ENCODE assay signal across 8 mouse cellular contexts in the genomic region with DNA sequence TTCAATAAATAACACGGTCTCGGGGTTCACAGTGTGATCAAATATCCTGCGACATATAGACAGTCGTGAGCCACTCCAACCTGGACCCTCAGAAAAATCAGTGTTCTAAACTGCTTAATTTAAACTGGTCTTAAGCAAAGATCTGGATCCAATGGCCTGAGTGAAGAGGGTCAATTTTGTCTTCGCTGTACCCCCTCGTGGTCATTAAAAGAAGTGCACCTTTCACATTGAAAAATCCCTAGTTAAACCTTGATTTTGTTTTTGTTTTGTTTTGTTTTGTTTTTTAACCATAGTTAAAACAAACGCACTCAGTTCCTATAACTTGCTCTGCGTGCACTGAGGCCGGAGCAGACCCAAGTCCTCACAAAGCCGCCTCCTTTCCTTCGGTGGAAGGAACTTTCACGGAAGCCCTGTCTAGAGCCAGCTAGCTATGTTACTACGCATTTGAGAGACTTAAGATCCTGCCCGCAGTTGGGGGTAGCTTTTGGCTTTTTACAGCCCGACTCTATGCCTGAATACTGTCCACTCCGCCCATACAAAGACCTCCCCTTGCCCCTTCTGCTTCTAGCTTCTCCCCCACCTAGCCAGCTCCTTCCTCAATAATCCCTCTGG. TPM values are rescaled to one million over a fixed set of nuclear protein-coding genes. Genes with fewer than 3 reads are reported as not detected.
DNase-seq lines count a peak whose midpoint lies in the region; ATAC-seq and TF ChIP-seq lines count a peak whose summit lies in the region.

No protein-coding gene starts in this region.

- peak overlapping the region; percentile 99 for H3K4me2 ChIP-seq in heart, embryonic 12.5 days
- H3K4me2 ChIP-seq in limb, embryonic 13.5 days (replicated peaks), result peak overlapping the region; percentile 95
- peak overlapping the region; percentile 80 for H3K4me2 ChIP-seq in neural tube, embryonic 11.5 days (ENCODE audit: low read depth)

- no peak for DNase-seq in lung, adult 2 months
- DNase-seq in lung, postnatal 14 days, result no peak
- DNase-seq in adipocyte (ENCODE audit: low spot score), result peak; percentile 86
- peak; percentile 15 for DNase-seq in neural tube, embryonic 11.5 days (ENCODE audit: low spot score)
- no peak for DNase-seq in urinary bladder, adult 2 months (ENCODE audit: low spot score)
- DNase-seq in layer of hippocampus, adult 8-10 months (ENCODE audit: low spot score in 2 of 2), result no peak

- no peaks in the 10 kb centered on the region for H3K27me3 ChIP-seq in heart, embryonic 12.5 days (replicated peaks)
- no peaks in the 10 kb centered on the region for H3K27me3 ChIP-seq in limb, embryonic 13.5 days
- H3K27me3 ChIP-seq in neural tube, embryonic 11.5 days (ENCODE audit: control insufficient read depth, insufficient read depth, low read length), result no peaks in the 10 kb centered on the region

- no peak for TF ChIP-seq CTCF in lung, adult 2 months (IDR thresholded peaks at IDR 0.05; ENCODE audit: insufficient read depth, low read length)

- H3K4me1 ChIP-seq in lung, adult 2 months (ENCODE audit: control insufficient read depth, insufficient read depth, low read length), result peaks cover 3% of the 10 kb centered on the region
- 0 out of 2 replicates have a peak, but pooled peaks cover 9% of the 10 kb centered on the region for H3K4me1 ChIP-seq in heart, embryonic 12.5 days (replicated peaks)
- peaks cover 13% of the 10 kb centered on the region for H3K4me1 ChIP-seq in limb, embryonic 13.5 days
- H3K4me1 ChIP-seq in neural tube, embryonic 11.5 days (ENCODE audit: control insufficient read depth, insufficient read depth, low read length), result no peaks in the 10 kb centered on the region

- WGBS in lung, adult 2 months, result 4% methylated on average over 16 of the region's 16 CpGs
- 4% methylated on average over 16 of the region's 16 CpGs for WGBS in heart, embryonic 12.5 days
- WGBS in limb, embryonic 13.5 days, result 5% methylated on average over 16 of the region's 16 CpGs
- WGBS in neural tube, embryonic 11.5 days, result 5% methylated on average over 16 of the region's 16 CpGs

- peak overlapping the region; percentile 75 for H3K27ac ChIP-seq in heart, embryonic 12.5 days (ENCODE audit: poor library complexity, severe bottlenecking)
- H3K27ac ChIP-seq in limb, embryonic 13.5 days, result peak overlapping the region; percentile 55
- no peak overlapping the region for H3K27ac ChIP-seq in neural tube, embryonic 11.5 days (ENCODE audit: low read depth, low read length)

- peak overlapping the region; percentile 90 for H3K9ac ChIP-seq in heart, embryonic 12.5 days
- H3K9ac ChIP-seq in limb, embryonic 13.5 days, result peak overlapping the region; percentile 92
- peak overlapping the region; percentile 83 for H3K9ac ChIP-seq in neural tube, embryonic 11.5 days (ENCODE audit: low read length)

- no peak for ATAC-seq in heart, embryonic 12.5 days (ENCODE audit: insufficient number of reproducible peaks, low FRiP score)
- ATAC-seq in limb, embryonic 13.5 days (ENCODE audit: low FRiP score, low read depth), result no peak
- no peak for ATAC-seq in neural tube, embryonic 11.5 days (ENCODE audit: insufficient read depth, low FRiP score, low TSS enrichment)

- no peaks in the 10 kb centered on the region for H3K9me3 ChIP-seq in heart, embryonic 12.5 days (replicated peaks)
- no peaks in the 10 kb centered on the region for H3K9me3 ChIP-seq in limb, embryonic 13.5 days
- no peaks in the 10 kb centered on the region for H3K9me3 ChIP-seq in neural tube, embryonic 11.5 days (ENCODE audit: control insufficient read depth, low read length)

- TF ChIP-seq POLR2A in lung, adult 2 months (IDR thresholded peaks at IDR 0.05; ENCODE audit: borderline replicate concordance, extremely low read depth, low read depth, low read length), result no peak

- H3K4me3 ChIP-seq in lung, adult 2 months (replicated peaks; ENCODE audit: extremely low read depth, low read depth, low read length), result peak overlapping the region; percentile 76
- H3K4me3 ChIP-seq in heart, embryonic 12.5 days, result peak overlapping the region; percentile 86
- H3K4me3 ChIP-seq in limb, embryonic 13.5 days, result peak overlapping the region; percentile 96
- H3K4me3 ChIP-seq in neural tube, embryonic 11.5 days (ENCODE audit: low read depth, low read length), result peak overlapping the region; percentile 85

- H3K36me3 ChIP-seq in heart, embryonic 12.5 days, result peaks cover 38% of the 10 kb centered on the region
- H3K36me3 ChIP-seq in limb, embryonic 13.5 days, result peaks cover 38% of the 10 kb centered on the region
- peaks cover 10% of the 10 kb centered on the region for H3K36me3 ChIP-seq in neural tube, embryonic 11.5 days (ENCODE audit: control insufficient read depth, insufficient read depth, low read length)

RNA-seq across cellular contexts. Expression of a gene that starts 1.2 kb away (rescaled TPM):
- polyA plus RNA-seq in lung, adult 2 months (2012; rRNA removed), result 44.0 and 57.1 TPM in 2 replicates
- 74.4 and 75.2 TPM in 2 replicates for polyA plus RNA-seq in heart, embryonic 12.5 days (2016; fragmentation: Nextera tagmentation; extraction: Ambion mirVana)
- polyA plus RNA-seq in limb, embryonic 13.5 days (2015; fragmentation: Nextera tagmentation; extraction: Ambion mirVana), result 76.9 and 78.2 TPM in 2 replicates
- polyA plus RNA-seq in neural tube, embryonic 11.5 days (2014; fragmentation: Nextera tagmentation; extraction: Ambion mirVana), result 46.3 and 46.7 TPM in 2 replicates
- polyA plus RNA-seq in urinary bladder, adult 2 months (2012; rRNA removed), result 69.9 and 73.2 TPM in 2 replicates
- 100 to 1,000 TPM; 110 to 124 (median 116) TPM for total RNA-seq in layer of hippocampus, adult 8-10 months (2022)

RNA-seq across cellular contexts. Expression of a gene that starts 5.2 kb away (rescaled TPM):
- polyA plus RNA-seq in lung, adult 2 months (2012; rRNA removed), result 30.3 and 40.5 TPM in 2 replicates
- 11.6 and 13.3 TPM in 2 replicates for polyA plus RNA-seq in heart, embryonic 12.5 days (2016; fragmentation: Nextera tagmentation; extraction: Ambion mirVana)
- 9.3 and 11.9 TPM in 2 replicates for polyA plus RNA-seq in limb, embryonic 13.5 days (2015; fragmentation: Nextera tagmentation; extraction: Ambion mirVana)
- polyA plus RNA-seq in neural tube, embryonic 11.5 days (2014; fragmentation: Nextera tagmentation; extraction: Ambion mirVana), result 20.0 and 20.3 TPM in 2 replicates
- polyA plus RNA-seq in urinary bladder, adult 2 months (2012; rRNA removed), result 18.1 and 21.7 TPM in 2 replicates
- 10 to 100 TPM; 55.8 to 65.4 (median 61.2) TPM for total RNA-seq in layer of hippocampus, adult 8-10 months (2022)

Comparison
In these comparisons a context has a peak if more than half of its experiments do, and no peak if none do; other contexts are left out.
1. DNase-seq: peak in adipocyte (single experiment) and neural tube, embryonic 11.5 days (single experiment); none in lung, adult 2 months (single experiment), lung, postnatal 14 days (single experiment), urinary bladder, adult 2 months (single experiment) and layer of hippocampus, adult 8-10 months (0 of 2).
2. Peak in every context shown above with its lines, with median percentiles within 50 percentile points of each other: H3K4me3 ChIP-seq, H3K4me2 ChIP-seq and H3K9ac ChIP-seq.